12 mouse cellular contexts compared by ENCODE assay signal in genomic region chr14:86290556-86290955, GRCm38 (mm10).
"Had no signal": no experiment of that assay in that cellular context is flagged by ENCODE, and none has a peak within 500 bp of the region (broad histone marks: within the 10 kb centered on the region; RNA-seq: fewer than 3 reads in every experiment).

No protein-coding gene starts in this region.

- DNase-seq: retina, postnatal 1 day; right cerebral cortex, adult 18-20 months; right cerebral cortex, postnatal 14 days; right cerebral cortex, postnatal 25 days; right cerebral cortex, postnatal 4 days; spleen, adult 18-20 months; thymus, adult 18-20 months; thymus, adult 2 months; thymus, postnatal 14 days; thymus, postnatal 25 days; thymus, postnatal 36 days; thymus, postnatal 4 days had no signal
